Mouse (Mus musculus): Measurements from ENCODE around the gene Parg. TPM values are rescaled to one million over a fixed set of nuclear protein-coding genes. Genes with fewer than 3 reads are reported as not detected.

Gene Parg
- polyA plus RNA-seq (2014; fragmentation: Nextera tagmentation; extraction: Ambion mirVana): 37.2 and 41.3 TPM in 2 replicates

- peaks cover 18% of the 10 kb centered on the region for H3K4me1 ChIP-seq (replicated peaks; ENCODE audit: control insufficient read depth, insufficient read depth, low read length)
- H3K9ac ChIP-seq (ENCODE audit: low read depth, low read length): peak within 1 kb of the TSS; percentile 96
- ATAC-seq (replicated peaks; ENCODE audit: low FRiP score) (peak; percentile 92), DNase-seq (ENCODE audit: low spot score) (peak; percentile 84)
- H3K27ac ChIP-seq (ENCODE audit: low read depth, low read length): peak within 1 kb of the TSS; percentile 58; the same call in 1 of the 2 replicates
- H3K4me2 ChIP-seq: peak within 1 kb of the TSS; percentile 90
- peak within 1 kb of the TSS; percentile 99 for H3K4me3 ChIP-seq (ENCODE audit: low read depth, low read length)
- H3K27me3 ChIP-seq (replicated peaks; ENCODE audit: control insufficient read depth, insufficient read depth, low read length): no peaks in the 10 kb centered on the region
- under 1% methylated on average over 77 of the region's 77 CpGs for WGBS
- peaks cover 21% of the 10 kb centered on the region for H3K36me3 ChIP-seq (ENCODE audit: control insufficient read depth, insufficient read depth, low read length)
- H3K9me3 ChIP-seq (ENCODE audit: control insufficient read depth, low read length): no peaks in the 10 kb centered on the region
Observed at GRCm38 (mm10) chr14:32201791-32202451, at the start of gene Parg, which contains the start of gene Timm23. Parg (plus strand) TSS chr14:32201949. Timm23 (minus strand) TSS chr14:32201898.

DNA sequence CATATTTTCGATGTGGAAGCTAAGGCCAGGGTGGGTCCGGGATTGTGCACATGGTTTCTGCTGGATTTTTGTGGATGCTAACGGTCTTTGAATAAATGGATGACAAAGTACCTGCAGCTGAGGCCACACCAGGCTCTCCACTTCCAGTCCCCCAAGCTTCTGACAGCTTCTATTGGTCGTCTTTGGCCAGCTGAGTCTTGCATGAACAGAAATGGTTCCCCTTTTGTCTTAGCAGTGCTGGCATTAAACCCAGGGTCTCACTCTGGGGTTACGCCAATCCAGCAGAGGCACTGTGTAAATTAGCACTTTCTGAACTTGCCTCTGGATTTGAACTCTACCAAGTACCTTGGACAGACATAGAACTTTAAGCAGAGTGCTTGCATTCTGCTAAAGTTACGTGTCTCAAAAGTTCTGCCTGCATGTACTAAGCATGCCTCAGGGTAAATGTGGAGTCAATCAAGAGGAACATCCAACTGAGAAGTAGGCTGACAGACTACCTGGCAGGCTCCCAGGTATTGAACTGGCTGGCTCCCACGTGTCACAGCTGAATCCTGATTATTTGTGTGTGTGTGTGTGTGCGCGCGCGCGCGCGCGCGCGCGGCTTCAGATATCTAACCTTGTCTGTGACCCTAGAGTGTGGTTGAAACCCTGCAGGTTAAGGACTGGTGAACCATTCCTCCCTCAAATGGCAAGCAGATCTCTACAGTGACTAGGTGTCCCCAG, 49.3 kb upstream of the Parg start:
- Histone ChIP-seq H3K27ac (ENCODE audit: low read depth, low read length) (no peak overlapping the region), H3K4me1 (replicated peaks; ENCODE audit: control insufficient read depth, insufficient read depth, low read length) (no peaks in the 10 kb centered on the region), H3K9ac (ENCODE audit: low read depth, low read length) (no peak overlapping the region), H3K4me3 (ENCODE audit: low read depth, low read length) (no peak overlapping the region), H3K27me3 (replicated peaks; ENCODE audit: control insufficient read depth, insufficient read depth, low read length) (no peaks in the 10 kb centered on the region), H3K4me2 (no peak overlapping the region), H3K36me3 (ENCODE audit: control insufficient read depth, insufficient read depth, low read length) (no peaks in the 10 kb centered on the region), H3K9me3 (ENCODE audit: control insufficient read depth, low read length) (peaks cover 6% of the 10 kb centered on the region; the same call in 1 of the 2 replicates)
- DNase-seq (ENCODE audit: low spot score): no peak
- WGBS: 89% methylated on average over 18 of the region's 18 CpGs
- ATAC-seq (replicated peaks; ENCODE audit: low FRiP score): no peak

- H3K4me2 ChIP-seq: no peak overlapping the region
- H3K4me1 ChIP-seq (replicated peaks; ENCODE audit: control insufficient read depth, insufficient read depth, low read length): no peaks in the 10 kb centered on the region
- no peak overlapping the region for H3K4me3 ChIP-seq (ENCODE audit: low read depth, low read length)
- no peak overlapping the region for H3K9ac ChIP-seq (ENCODE audit: low read depth, low read length)
- H3K27me3 ChIP-seq (replicated peaks; ENCODE audit: control insufficient read depth, insufficient read depth, low read length): no peaks in the 10 kb centered on the region
- H3K9me3 ChIP-seq (ENCODE audit: control insufficient read depth, low read length): peaks cover under 1% of the 10 kb centered on the region; the same call in 1 of the 2 replicates
- DNase-seq (ENCODE audit: low spot score): no peak
- WGBS: 95% methylated on average over 2 of the region's 2 CpGs
- H3K27ac ChIP-seq (ENCODE audit: low read depth, low read length): no peak overlapping the region
- ATAC-seq (replicated peaks; ENCODE audit: low FRiP score): no peak
- no peaks in the 10 kb centered on the region for H3K36me3 ChIP-seq (ENCODE audit: control insufficient read depth, insufficient read depth, low read length)
Observed at GRCm38 (mm10) chr14:32153156-32153555, 48.6 kb upstream of the Parg start.

GRCm38 (mm10) chr14:32154758-32155157, 47.0 kb upstream of the Parg start:
- no peak overlapping the region for H3K9ac ChIP-seq (ENCODE audit: low read depth, low read length)
- no peaks in the 10 kb centered on the region for H3K36me3 ChIP-seq (ENCODE audit: control insufficient read depth, insufficient read depth, low read length)
- H3K4me3 ChIP-seq (ENCODE audit: low read depth, low read length): no peak overlapping the region
- H3K4me2 ChIP-seq: no peak overlapping the region
- H3K27ac ChIP-seq (ENCODE audit: low read depth, low read length): no peak overlapping the region
- H3K4me1 ChIP-seq (replicated peaks; ENCODE audit: control insufficient read depth, insufficient read depth, low read length): no peaks in the 10 kb centered on the region
- ATAC-seq (replicated peaks; ENCODE audit: low FRiP score): no peak
- DNase-seq (ENCODE audit: low spot score): no peak
- WGBS: 89% methylated on average over 6 of the region's 6 CpGs
- H3K27me3 ChIP-seq (replicated peaks; ENCODE audit: control insufficient read depth, insufficient read depth, low read length): no peaks in the 10 kb centered on the region
- H3K9me3 ChIP-seq (ENCODE audit: control insufficient read depth, low read length): no peaks in the 10 kb centered on the region

- Histone ChIP-seq H3K27ac (ENCODE audit: low read depth, low read length) (peak overlapping the region; percentile 62), H3K27me3 (replicated peaks; ENCODE audit: control insufficient read depth, insufficient read depth, low read length) (no peaks in the 10 kb centered on the region), H3K4me3 (ENCODE audit: low read depth, low read length) (peak overlapping the region; percentile 76), H3K4me2 (peak overlapping the region; percentile 59), H3K9me3 (ENCODE audit: control insufficient read depth, low read length) (no peaks in the 10 kb centered on the region), H3K4me1 (replicated peaks; ENCODE audit: control insufficient read depth, insufficient read depth, low read length) (peaks cover 39% of the 10 kb centered on the region), H3K9ac (ENCODE audit: low read depth, low read length) (peak overlapping the region; percentile 45; the same call in 1 of the 2 replicates), H3K36me3 (ENCODE audit: control insufficient read depth, insufficient read depth, low read length) (no peaks in the 10 kb centered on the region)
- ATAC-seq (replicated peaks; ENCODE audit: low FRiP score): peak; percentile 44
- 21% methylated on average over 4 of the region's 4 CpGs for WGBS
- DNase-seq (ENCODE audit: low spot score): peak; percentile 44
Observed at GRCm38 (mm10) chr14:32159150-32159670, 42.5 kb upstream of the Parg start.

DNA sequence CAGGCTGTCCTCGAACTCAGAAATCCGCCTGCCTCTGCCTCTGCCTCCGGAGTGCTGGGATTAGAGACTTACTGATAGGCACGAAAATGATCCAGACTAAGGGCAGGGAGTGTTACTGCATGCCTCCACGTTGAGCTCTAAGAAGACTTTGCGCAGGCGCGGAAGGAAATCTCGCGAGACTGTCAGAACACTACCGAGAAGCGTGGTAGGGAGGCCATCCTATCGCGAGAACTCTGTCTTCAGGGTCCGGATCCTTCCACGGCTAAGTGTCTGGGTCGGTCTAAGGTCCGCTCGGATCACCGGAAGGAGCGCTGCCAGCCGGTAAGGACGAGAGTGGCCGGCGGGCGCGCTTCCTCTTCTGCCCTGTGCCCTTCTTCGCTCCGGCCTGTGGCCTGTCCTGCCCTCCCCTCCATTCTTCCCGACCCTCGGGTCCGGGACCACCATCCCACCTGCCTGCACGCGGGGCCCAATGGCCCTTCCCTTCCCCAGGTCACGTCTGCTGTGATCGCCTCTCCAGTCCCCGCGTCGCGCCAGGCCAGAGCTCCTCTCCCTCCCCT, 42.0 kb upstream of the Parg start, which contains the start of gene Ncoa4:
Gene Ncoa4 (plus strand): TSS at position 176 of the 557 bp plus-strand sequence.
- peaks cover 44% of the 10 kb centered on the region for H3K4me1 ChIP-seq (replicated peaks; ENCODE audit: control insufficient read depth, insufficient read depth, low read length)

GRCm38 (mm10) chr14:32160563-32160962, 41.2 kb upstream of the Parg start:
- ATAC-seq (replicated peaks; ENCODE audit: low FRiP score) (no peak), DNase-seq (ENCODE audit: low spot score) (no peak)
- H3K4me3 ChIP-seq (ENCODE audit: low read depth, low read length): peak overlapping the region; percentile 76
- peak overlapping the region; percentile 91 for H3K4me2 ChIP-seq
- H3K9me3 ChIP-seq (ENCODE audit: control insufficient read depth, low read length): no peaks in the 10 kb centered on the region
- WGBS: 19% methylated on average over 7 of the region's 7 CpGs
- H3K9ac ChIP-seq (ENCODE audit: low read depth, low read length): peak overlapping the region; percentile 95
- H3K36me3 ChIP-seq (ENCODE audit: control insufficient read depth, insufficient read depth, low read length): no peaks in the 10 kb centered on the region
- H3K27me3 ChIP-seq (replicated peaks; ENCODE audit: control insufficient read depth, insufficient read depth, low read length): no peaks in the 10 kb centered on the region
- H3K27ac ChIP-seq (ENCODE audit: low read depth, low read length): peak overlapping the region; percentile 87
- peaks cover 52% of the 10 kb centered on the region for H3K4me1 ChIP-seq (replicated peaks; ENCODE audit: control insufficient read depth, insufficient read depth, low read length)

More for the DNA sequence above, 42.0 kb upstream of the Parg start, which contains the start of gene Ncoa4:
- Histone ChIP-seq H3K4me3 (ENCODE audit: low read depth, low read length) (peak within 1 kb of the TSS; percentile 76), H3K27me3 (replicated peaks; ENCODE audit: control insufficient read depth, insufficient read depth, low read length) (no peaks in the 10 kb centered on the region), H3K4me2 (peak within 1 kb of the TSS; percentile 91), H3K36me3 (ENCODE audit: control insufficient read depth, insufficient read depth, low read length) (no peaks in the 10 kb centered on the region), H3K9me3 (ENCODE audit: control insufficient read depth, low read length) (no peaks in the 10 kb centered on the region), H3K27ac (ENCODE audit: low read depth, low read length) (peak within 1 kb of the TSS; percentile 87), H3K9ac (ENCODE audit: low read depth, low read length) (peak within 1 kb of the TSS; percentile 95)
- under 1% methylated on average over 40 of the region's 40 CpGs for WGBS
- peak; percentile 94 for ATAC-seq (replicated peaks; ENCODE audit: low FRiP score)
- DNase-seq (ENCODE audit: low spot score): peak; percentile 93

DNA sequence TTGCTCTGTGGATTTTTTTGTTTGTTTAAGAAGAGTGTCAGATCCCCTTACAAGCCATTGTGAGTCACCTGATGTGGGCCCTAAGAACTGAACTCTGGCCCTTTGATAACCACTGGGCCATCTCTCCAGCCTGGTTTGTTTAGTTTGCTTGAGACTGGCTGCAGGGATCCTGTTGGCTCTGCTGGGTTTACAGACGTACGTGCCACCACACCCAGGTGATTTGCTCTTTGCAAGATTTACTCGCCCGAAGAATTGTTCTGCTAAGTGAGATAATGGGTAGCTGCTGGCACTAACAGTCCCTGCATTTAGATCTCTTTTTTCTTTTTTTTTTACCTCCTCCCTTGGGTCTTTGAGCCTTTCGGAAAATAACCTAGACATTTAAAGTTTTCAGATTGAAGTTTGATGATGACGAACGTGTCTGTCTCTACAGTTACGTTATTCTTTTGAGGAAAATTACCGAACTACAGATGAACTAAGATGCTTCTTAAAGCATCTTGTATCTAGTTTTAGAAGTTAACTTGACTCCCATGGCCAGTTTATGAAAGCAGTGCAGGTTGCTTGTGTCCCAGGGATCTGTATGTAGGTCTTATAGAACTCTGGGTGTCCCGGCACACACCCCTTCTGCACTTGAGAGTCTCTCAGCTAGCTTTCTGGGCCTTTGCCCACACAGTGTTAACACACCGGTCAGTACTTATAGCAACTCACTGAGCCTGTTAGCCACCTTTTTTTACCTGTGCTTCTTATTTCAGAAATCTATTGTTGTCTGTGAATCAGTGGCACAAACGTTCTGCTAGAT, 40.5 kb upstream of the Parg start:
- Histone ChIP-seq H3K27me3 (replicated peaks; ENCODE audit: control insufficient read depth, insufficient read depth, low read length) (no peaks in the 10 kb centered on the region), H3K4me2 (peak overlapping the region; percentile 91), H3K4me3 (ENCODE audit: low read depth, low read length) (peak overlapping the region; percentile 76), H3K9me3 (ENCODE audit: control insufficient read depth, low read length) (no peaks in the 10 kb centered on the region), H3K9ac (ENCODE audit: low read depth, low read length) (peak overlapping the region; percentile 95), H3K4me1 (replicated peaks; ENCODE audit: control insufficient read depth, insufficient read depth, low read length) (peaks cover 54% of the 10 kb centered on the region), H3K36me3 (ENCODE audit: control insufficient read depth, insufficient read depth, low read length) (no peaks in the 10 kb centered on the region), H3K27ac (ENCODE audit: low read depth, low read length) (peak overlapping the region; percentile 87)
- WGBS: 62% methylated on average over 12 of the region's 12 CpGs
- DNase-seq (ENCODE audit: low spot score) (no peak), ATAC-seq (replicated peaks; ENCODE audit: low FRiP score) (peak; percentile 16; the same call in 1 of the 2 replicates)
